Mouse (Mus musculus): ENCODE results near the gene Rhox3a.
"Not testable (repeated sequence)": the region's sequence is repeated elsewhere in the genome, so short reads cannot be mapped to it uniquely, and the experiment has no call there.

Gene Rhox3a

GRCm38 (mm10) chrX:37249619-37250018, at the start of gene Rhox3a:
TSS of gene Rhox3a (plus strand) at chrX:37249919.
- DNase-seq (ENCODE audit: low spot score) = not testable (repeated sequence)

GRCm38 (mm10) chrX:37210941-37211340, 38.8 kb upstream of the Rhox3a start, which contains the start of gene Gm9:
TSS of gene Gm9 (minus strand) at chrX:37211041.
- DNase-seq (ENCODE audit: low spot score) = no peak

GRCm38 (mm10) chrX:37222158-37222557, 27.6 kb upstream of the Rhox3a start, which contains the start of gene Rhox1:
TSS of gene Rhox1 (minus strand) at chrX:37222258.
- DNase-seq (ENCODE audit: low spot score) = not testable (repeated sequence)

GRCm38 (mm10) chrX:37244676-37245075, 5.0 kb upstream of the Rhox3a start, which contains the start of gene Rhox2a:
TSS of gene Rhox2a (plus strand) at chrX:37244976.
- DNase-seq (ENCODE audit: low spot score) = not testable (repeated sequence)

- DNase-seq (ENCODE audit: low spot score) = not testable (repeated sequence)
These were observed 15.3 kb downstream of the Rhox3a start, which contains the start of gene Rhox4a for GRCm38 (mm10) chrX:37265038-37265437. TSS of gene Rhox4a (plus strand) at chrX:37265338.
